Mouse (Mus musculus) heart, embryonic 16.5 days (tissue): ENCODE data around the gene Sar1b. TPM values are rescaled to one million over a fixed set of nuclear protein-coding genes. Genes with fewer than 3 reads are reported as not detected.
"Not testable (repeated sequence)": the region's sequence is repeated elsewhere in the genome, so short reads cannot be mapped to it uniquely, and the experiment has no call there.

Experiments used
- ATAC-seq: fragments of 200-750 bp; cut with Nextera tagmentation; replicated peaks from 2 replicates; pipeline ENCODE4 v1.8.0; 2017; ENCODE audit warnings: moderate number of reproducible peaks; ENCODE audit not compliant: insufficient read depth, low FRiP score; ENCODE audit errors: extremely low read depth
- H3K27ac ChIP-seq: fragments of 300-500 bp; sonication (generic); 2 replicates; pipeline ENCODE4 v1.5.1; 2014; ENCODE audit warnings: mild to moderate bottlenecking, low read length, control low read depth, moderate library complexity
- H3K27me3 ChIP-seq: fragments of 300-500 bp; sonication (generic); 2 replicates; pipeline ENCODE4 v1.6.1; 2014; ENCODE audit warnings: low read length, mixed read lengths; ENCODE audit not compliant: control insufficient read depth, insufficient read depth
- H3K36me3 ChIP-seq: fragments of 300-500 bp; sonication (generic); 2 replicates; pipeline ENCODE4 v1.6.1; 2014; ENCODE audit not compliant: control insufficient read depth, insufficient read depth
- H3K4me1 ChIP-seq: fragments of 300-500 bp; sonication (generic); 2 replicates; pipeline ENCODE4 v1.6.1; 2014; ENCODE audit warnings: low read length, mixed read lengths; ENCODE audit not compliant: control insufficient read depth, insufficient read depth
- H3K4me2 ChIP-seq: fragments of 300-500 bp; sonication (generic); 2 replicates; pipeline ENCODE4 v1.6.1; 2014; ENCODE audit warnings: low read depth, mild to moderate bottlenecking, control low read depth, low read length
- H3K4me3 ChIP-seq: fragments of 300-500 bp; sonication (generic); 2 replicates; pipeline ENCODE4 v1.5.1; 2014; ENCODE audit warnings: mild to moderate bottlenecking, control low read depth, low read length
- H3K9ac ChIP-seq: fragments of 300-500 bp; sonication (generic); 2 replicates; pipeline ENCODE4 v1.6.1; 2014; ENCODE audit warnings: low read length, control low read depth
- H3K9me3 ChIP-seq: fragments of 300-500 bp; sonication (generic); replicated peaks from 2 replicates; pipeline ENCODE4 v1.6.1; 2016; ENCODE audit warnings: low read length; ENCODE audit not compliant: control insufficient read depth
- WGBS: fragments of 180-500 bp; shearing (Covaris S2); extraction: QIAGEN DNeasy Blood & Tissue Kit; methylation state at CpG from one replicate; pipeline ENCODE4 v1.1.7; 2014; 5-methylcytosine and 5-hydroxymethylcytosine counted together
- polyA plus RNA-seq: library from polyadenylated mRNA; unstranded; fragments of >200 nt; fragmentation: Nextera tagmentation; extraction: Ambion mirVana; gene quantifications from 2 replicates; pipeline ENCODE4 v1.2.1, GENCODE M21; 2015

Sar1b gene
- polyA plus RNA-seq, 1 experiment from 2014 or later, result 136 TPM

- peak overlapping the region; percentile 90 for H3K4me2 ChIP-seq
- peak overlapping the region; percentile 64 for H3K27ac ChIP-seq
- ATAC-seq, result peak; percentile 82
- H3K9me3 ChIP-seq, result no peaks in the 10 kb centered on the region
- H3K27me3 ChIP-seq, result no peaks in the 10 kb centered on the region
- H3K4me1 ChIP-seq, result peaks cover 17% of the 10 kb centered on the region
- H3K9ac ChIP-seq, result peak overlapping the region; percentile 94
- peak overlapping the region; percentile 91 for H3K4me3 ChIP-seq
- under 1% methylated on average over 46 of the region's 46 CpGs for WGBS
- H3K36me3 ChIP-seq, result no peaks in the 10 kb centered on the region
These were observed 7.7 kb upstream of the Sar1b start for GRCm38 (mm10) chr11:51755621-51756311.

DNA sequence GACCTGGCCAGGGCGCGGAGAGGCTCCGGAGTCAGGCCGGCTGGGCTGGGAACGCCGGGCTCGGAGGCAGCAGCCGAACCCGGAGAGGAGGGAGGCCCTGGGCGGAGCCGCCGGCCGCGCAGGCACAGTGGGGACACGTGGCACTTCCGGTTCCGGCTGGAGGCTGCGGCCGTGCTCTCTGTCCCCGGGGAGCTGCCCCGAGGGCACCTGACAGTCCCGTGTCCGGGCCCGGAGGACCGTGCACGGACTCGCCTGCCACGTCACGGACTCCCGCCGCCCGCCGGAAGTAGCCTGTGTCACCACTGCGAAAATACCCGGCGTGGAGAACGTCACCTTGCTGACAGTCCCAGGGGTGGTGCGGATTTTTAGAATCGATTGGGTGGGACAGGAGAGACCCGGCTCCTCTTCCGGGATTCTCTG is 7.1 kb upstream of the Sar1b start:
- H3K36me3 ChIP-seq, result no peaks in the 10 kb centered on the region
- H3K9ac ChIP-seq, result peak overlapping the region; percentile 94
- H3K4me3 ChIP-seq, result peak overlapping the region; percentile 91
- peaks cover 17% of the 10 kb centered on the region for H3K4me1 ChIP-seq
- peak overlapping the region; percentile 90 for H3K4me2 ChIP-seq
- WGBS, result 0% methylated on average over 38 of the region's 41 CpGs
- H3K27me3 ChIP-seq, result no peaks in the 10 kb centered on the region
- peak; percentile 99 for ATAC-seq
- no peaks in the 10 kb centered on the region for H3K9me3 ChIP-seq
- peak overlapping the region; percentile 64 for H3K27ac ChIP-seq

- peak overlapping the region; percentile 64 for H3K27ac ChIP-seq
- no peaks in the 10 kb centered on the region for H3K9me3 ChIP-seq
- peak overlapping the region; percentile 91 for H3K4me3 ChIP-seq
- H3K4me2 ChIP-seq, result peak overlapping the region; percentile 90
- no peaks in the 10 kb centered on the region for H3K27me3 ChIP-seq
- no peaks in the 10 kb centered on the region for H3K36me3 ChIP-seq
- peaks cover 15% of the 10 kb centered on the region for H3K4me1 ChIP-seq
- ATAC-seq, result no peak
- peak overlapping the region; percentile 94 for H3K9ac ChIP-seq
- 75% methylated on average over 11 of the region's 11 CpGs for WGBS
These were observed 6.5 kb upstream of the Sar1b start for GRCm38 (mm10) chr11:51757023-51757422.

DNA sequence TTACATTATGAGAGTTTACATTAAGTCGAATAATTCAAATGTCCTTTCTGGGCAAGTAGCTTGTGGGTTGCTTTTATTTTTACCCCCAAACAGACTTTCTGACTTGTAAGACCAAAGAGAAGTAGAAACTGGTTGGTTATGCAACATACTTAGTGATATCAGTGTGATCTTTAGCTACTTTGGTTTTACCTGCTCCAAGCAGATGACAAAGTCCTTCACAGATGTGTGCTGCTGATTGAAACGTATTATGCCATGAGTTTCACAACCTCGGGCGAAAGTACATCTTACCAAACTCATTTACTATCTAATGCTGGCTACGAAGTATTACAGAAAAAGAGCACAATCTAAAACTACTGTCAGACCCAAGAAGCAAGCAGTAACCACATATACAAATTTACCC is 5.9 kb upstream of the Sar1b start:
- 87% methylated on average over 5 of the region's 5 CpGs for WGBS
- no peak for ATAC-seq

DNA sequence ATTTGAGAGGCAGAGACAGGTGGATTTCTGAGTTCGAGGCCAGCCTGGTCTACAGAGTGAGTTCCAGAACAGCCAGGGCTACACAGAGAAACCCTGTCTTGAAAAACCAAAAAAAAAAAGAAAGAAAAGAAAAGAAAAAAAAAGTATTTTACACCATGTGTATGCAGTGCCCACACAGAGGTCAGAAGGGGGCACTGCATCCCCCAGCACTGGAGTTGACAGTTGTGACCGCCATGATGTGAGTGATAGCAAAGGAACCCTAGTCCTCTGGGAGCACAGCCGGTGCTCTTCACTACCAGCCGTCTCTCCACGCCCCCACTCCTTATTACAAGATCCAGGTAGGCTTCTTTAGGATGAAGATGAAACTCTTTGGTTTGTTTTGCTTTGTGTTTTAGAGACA is 5.3 kb upstream of the Sar1b start:
- H3K27ac ChIP-seq, H3K36me3 ChIP-seq, H3K27me3 ChIP-seq, H3K4me3 ChIP-seq, H3K4me2 ChIP-seq, ATAC-seq, H3K9me3 ChIP-seq, H3K9ac ChIP-seq: not testable (repeated sequence)
- H3K4me1 ChIP-seq, result peaks cover 15% of the 10 kb centered on the region
- WGBS, result 86% methylated on average over 5 of the region's 5 CpGs

More for the DNA sequence above, 5.9 kb upstream of the Sar1b start:
- no peak overlapping the region for H3K4me2 ChIP-seq
- peaks cover 15% of the 10 kb centered on the region for H3K4me1 ChIP-seq
- H3K9me3 ChIP-seq, result no peaks in the 10 kb centered on the region
- no peak overlapping the region for H3K4me3 ChIP-seq
- H3K27me3 ChIP-seq, result no peaks in the 10 kb centered on the region
- H3K9ac ChIP-seq, result no peak overlapping the region
- H3K27ac ChIP-seq, result no peak overlapping the region
- no peaks in the 10 kb centered on the region for H3K36me3 ChIP-seq

- no peaks in the 10 kb centered on the region for H3K36me3 ChIP-seq
- peaks cover 12% of the 10 kb centered on the region for H3K4me1 ChIP-seq
- H3K27me3 ChIP-seq, result no peaks in the 10 kb centered on the region
- H3K4me2 ChIP-seq, result no peak overlapping the region
- H3K4me3 ChIP-seq, result no peak overlapping the region
- WGBS, result 76% methylated on average over 2 of the region's 2 CpGs
- ATAC-seq, result no peak
- no peak overlapping the region for H3K9ac ChIP-seq
- H3K9me3 ChIP-seq, result no peaks in the 10 kb centered on the region
- no peak overlapping the region for H3K27ac ChIP-seq
These were observed 4.2 kb upstream of the Sar1b start for GRCm38 (mm10) chr11:51759251-51759650.

- Histone ChIP-seq H3K4me1 (peaks cover 11% of the 10 kb centered on the region), H3K9ac (no peak overlapping the region), H3K4me2 (no peak overlapping the region), H3K27ac (no peak overlapping the region), H3K27me3 (no peaks in the 10 kb centered on the region), H3K36me3 (no peaks in the 10 kb centered on the region), H3K4me3 (no peak overlapping the region), H3K9me3 (no peaks in the 10 kb centered on the region)
- ATAC-seq, result no peak
- 73% methylated on average over 6 of the region's 6 CpGs for WGBS
These were observed 3.4 kb upstream of the Sar1b start for GRCm38 (mm10) chr11:51759941-51760657.

- H3K9ac ChIP-seq, result no peak overlapping the region
- no peak overlapping the region for H3K4me3 ChIP-seq
- no peaks in the 10 kb centered on the region for H3K27me3 ChIP-seq
- H3K36me3 ChIP-seq, result no peaks in the 10 kb centered on the region
- peaks cover 7% of the 10 kb centered on the region for H3K4me1 ChIP-seq
- H3K27ac ChIP-seq, result no peak overlapping the region
- no peak overlapping the region for H3K4me2 ChIP-seq
- 70% methylated on average over 5 of the region's 5 CpGs for WGBS
- no peaks in the 10 kb centered on the region for H3K9me3 ChIP-seq
- no peak for ATAC-seq
These were observed 2.2 kb upstream of the Sar1b start for GRCm38 (mm10) chr11:51761241-51761640.

- Histone ChIP-seq H3K4me3 (peak overlapping the region; percentile 68), H3K4me2 (peak overlapping the region; percentile 76), H3K27me3 (no peaks in the 10 kb centered on the region), H3K9ac (peak overlapping the region; percentile 76), H3K36me3 (no peaks in the 10 kb centered on the region), H3K9me3 (no peaks in the 10 kb centered on the region), H3K4me1 (peaks cover 7% of the 10 kb centered on the region), H3K27ac (no peak overlapping the region)
- ATAC-seq, result no peak
- WGBS, result 4% methylated on average over 13 of the region's 13 CpGs
These were observed 468 bp downstream of the Sar1b start for GRCm38 (mm10) chr11:51763955-51764354.
